Mouse (Mus musculus) forebrain, embryonic 11.5 days (tissue): ENCODE results near the gene Cacng4. TPM values are rescaled to one million over a fixed set of nuclear protein-coding genes. Genes with fewer than 3 reads are reported as not detected.

Experiments used
- polyA plus RNA-seq: library from polyadenylated mRNA; unstranded; fragments of >200 nt; fragmentation: Nextera tagmentation; extraction: Ambion mirVana; gene quantifications from 2 replicates; pipeline ENCODE4 v1.2.1, GENCODE M21; 2014

The Cacng4 gene
- polyA plus RNA-seq, 1 experiment from 2014 or later = 19.1 TPM

Other genes starting within 250 kb of the Cacng4 start
- gene Helz, start 246.6 kb downstream of the Cacng4 start, polyA plus RNA-seq = 25.4 and 27.4 TPM in 2 replicates
- 0.21 TPM in 1 of 2 replicates, not detected in the other for gene Cacng1, start 78.0 kb downstream of the Cacng4 start, polyA plus RNA-seq
- 0.69 and 1.1 TPM in 2 replicates for gene Cacng5, start 120.5 kb upstream of the Cacng4 start, polyA plus RNA-seq